Mouse (Mus musculus) urinary bladder, postnatal 10 days (tissue): ENCODE measurements around the gene Prdm16.

Source experiments
- DNase-seq: peaks from one replicate; pipeline ENCODE4 v3.0.0; 2022; ENCODE audit warnings: low spot score

Gene Prdm16

DNA sequence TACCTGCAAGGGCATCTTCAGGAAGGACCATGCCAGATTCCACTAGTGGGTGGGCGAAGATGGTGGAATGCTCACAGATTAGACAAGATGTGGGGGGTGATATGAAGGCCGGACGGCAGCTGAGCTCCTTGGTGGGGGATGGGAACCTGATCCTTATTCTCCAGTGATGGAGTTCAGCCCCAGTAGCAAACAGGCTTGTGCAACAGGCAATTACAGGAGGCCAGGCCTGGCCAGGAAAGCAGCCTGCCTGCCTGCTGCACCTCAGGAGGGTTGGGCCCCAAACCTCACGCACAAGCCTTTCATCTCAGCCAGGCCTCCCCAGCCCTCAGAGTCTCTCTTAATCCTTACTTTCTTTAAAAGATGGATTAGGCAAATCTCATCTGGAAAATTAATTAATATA, 124.9 kb downstream of the Prdm16 start:
- DNase-seq, result no peak

DNA sequence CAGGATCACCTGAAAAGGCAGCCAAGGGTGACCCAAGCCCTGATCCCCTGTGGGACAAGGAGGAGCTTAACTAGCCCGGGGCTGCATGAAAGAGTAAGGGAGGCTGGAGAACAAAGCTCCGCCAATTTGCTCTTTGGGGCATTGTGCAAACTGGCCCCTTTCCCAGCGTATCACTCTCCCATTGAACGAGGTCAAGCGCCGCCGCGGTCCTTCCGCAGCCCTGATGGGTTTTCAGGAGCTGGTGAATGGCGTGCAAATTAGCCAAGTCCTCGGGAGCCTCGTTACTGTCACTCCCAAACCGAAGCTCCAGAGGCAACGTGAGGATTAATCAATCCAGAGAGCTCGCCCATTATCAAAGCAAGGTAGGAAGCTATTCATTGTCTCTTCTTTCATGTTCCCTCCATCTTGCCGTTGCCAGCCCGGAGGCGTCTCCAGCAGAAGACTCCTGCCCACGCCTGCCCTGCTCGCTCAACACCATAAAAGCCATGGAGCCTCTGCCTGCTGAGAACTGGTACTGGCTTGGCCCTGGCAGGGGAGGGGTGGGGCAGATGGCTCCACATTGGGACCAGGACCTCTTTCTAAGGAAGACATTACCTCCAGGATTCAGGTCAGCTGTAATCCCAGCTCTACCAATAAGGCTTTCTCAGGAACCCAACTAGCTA, 129.8 kb downstream of the Prdm16 start:
- DNase-seq, result no peak

DNA sequence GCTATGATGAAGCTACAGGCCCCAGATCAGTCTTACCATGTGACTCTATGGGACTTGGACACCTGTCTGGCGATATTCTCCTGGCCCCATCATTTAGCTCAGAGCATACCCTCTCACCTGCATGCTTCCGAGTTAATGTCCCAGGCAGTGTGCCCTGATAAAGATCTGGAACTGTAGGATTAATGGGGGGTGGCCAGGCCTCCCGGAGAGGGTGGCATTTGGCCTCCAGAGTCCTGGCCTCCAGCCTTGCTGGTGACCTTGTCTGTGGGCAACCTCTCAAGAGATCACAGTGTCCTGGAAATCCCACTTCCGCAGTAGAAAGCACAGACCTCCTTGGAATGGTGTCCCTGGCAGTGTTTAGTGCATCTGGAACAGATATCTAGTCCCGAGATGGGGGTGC, 131.4 kb downstream of the Prdm16 start:
- no peak for DNase-seq

DNA sequence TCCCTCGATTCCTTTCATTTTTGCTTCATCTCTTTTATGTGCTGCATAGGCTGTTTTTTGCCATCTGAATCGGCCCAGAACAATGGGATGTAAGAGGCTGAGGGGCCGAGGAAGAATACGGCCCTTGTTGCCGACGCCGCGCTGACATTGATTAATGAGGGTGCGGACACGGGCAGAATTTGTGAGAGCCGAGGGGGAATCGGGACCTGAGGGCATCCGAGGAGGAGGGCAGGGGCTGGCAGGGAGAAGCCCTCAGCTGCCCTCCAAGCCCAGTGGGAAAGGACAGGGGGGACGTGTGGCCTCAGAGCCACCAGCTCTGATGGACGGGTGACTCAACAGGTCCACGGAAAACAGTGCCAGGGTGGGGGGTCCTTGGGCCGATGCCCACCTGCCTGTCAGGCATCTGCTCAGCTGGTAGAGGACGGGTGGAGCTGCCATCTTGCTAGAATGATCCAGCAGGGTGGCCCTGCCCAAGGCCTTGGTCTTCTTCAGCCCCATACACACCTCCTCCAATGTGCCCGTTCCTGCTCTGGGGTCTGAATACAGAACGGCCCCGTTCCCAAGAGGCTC, 133.3 kb downstream of the Prdm16 start:
- no peak for DNase-seq

DNA sequence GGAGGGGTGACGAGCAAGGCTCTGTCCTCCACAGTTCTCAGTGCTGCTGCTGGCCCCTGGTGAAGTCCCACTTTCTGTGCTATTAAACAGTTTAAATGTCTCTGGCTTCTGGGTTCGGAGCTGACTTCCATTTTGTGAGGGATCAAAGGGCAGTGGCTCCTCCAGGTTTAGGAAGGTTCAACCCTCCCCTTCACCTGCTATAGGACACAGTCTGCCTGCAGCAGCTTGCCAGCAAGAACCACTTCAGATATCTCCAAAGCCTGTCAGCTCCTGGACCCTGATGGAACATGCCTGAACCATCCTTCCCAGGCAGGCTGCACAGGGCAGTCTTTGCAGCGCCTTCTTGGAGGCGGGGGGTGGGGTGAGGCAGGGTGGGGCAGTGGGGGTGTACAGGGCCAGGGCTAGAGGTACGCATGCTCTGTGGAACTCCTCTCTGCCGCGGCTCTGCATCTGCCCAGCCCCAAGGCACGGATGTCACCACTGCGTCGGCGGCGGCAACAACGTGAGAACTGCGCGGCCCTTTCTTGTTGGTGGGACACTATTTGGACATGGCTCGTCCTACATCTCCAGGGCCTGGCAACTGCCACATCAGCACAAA, 134.2 kb downstream of the Prdm16 start:
- no peak for DNase-seq

DNA sequence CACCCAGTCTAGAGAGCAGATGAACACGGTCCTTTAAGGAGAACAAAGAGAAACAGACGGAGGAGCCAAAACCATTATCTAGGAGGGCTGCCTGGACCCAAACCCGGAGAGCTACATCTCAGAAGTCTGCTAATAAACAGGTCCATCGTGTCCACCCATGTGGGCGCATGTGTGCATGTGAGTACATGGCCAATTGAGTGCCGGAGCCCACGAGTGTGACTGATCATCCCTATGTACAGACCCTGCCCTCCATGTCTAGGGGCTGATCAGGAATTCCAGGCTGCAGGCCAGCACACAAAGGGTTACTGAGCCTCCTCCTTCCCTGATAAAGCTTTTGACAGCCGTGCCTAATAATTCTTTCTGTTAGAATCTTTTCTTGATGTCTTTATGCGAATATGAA, 136.0 kb downstream of the Prdm16 start:
- no peak for DNase-seq

DNA sequence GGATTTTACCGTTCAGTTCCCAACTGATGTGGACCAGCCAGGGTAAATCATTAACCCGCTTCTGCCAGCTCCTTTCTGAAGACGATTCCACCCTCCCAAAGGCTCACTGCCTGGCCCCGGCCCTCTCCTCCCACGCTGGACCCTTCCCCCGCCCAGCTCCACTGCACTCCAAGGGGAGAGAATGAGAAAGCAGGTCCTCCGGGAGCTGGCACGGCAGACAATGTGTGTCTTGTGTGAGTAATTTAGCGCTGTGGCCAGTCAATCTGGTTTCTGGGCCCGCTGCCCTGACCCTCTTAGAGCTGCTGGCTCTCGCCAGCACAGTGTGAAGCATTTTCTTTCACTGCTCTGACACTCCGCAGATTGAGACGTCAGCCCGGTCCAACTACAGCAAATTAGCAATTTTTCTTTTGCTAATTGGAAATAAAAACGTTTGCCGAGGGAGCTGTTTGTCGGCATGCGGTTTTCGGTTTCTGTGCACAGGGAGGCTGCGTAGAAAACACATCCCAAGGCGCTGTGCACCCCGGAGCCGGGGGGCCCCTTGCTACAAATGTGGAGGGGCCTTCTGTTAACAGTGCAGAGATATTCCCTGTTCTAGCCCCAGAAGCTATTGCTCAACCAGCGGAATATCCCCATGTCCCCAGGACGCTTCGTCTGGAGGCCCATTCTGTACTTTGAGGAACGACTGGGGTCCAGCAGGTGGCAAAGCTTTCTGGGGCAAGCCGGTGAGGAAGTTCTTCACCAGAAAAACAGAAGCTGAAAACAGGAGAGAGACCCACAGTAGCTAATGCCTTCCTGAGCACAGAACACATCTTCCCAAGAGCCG, 136.8 kb downstream of the Prdm16 start:
- DNase-seq, result no peak

DNA sequence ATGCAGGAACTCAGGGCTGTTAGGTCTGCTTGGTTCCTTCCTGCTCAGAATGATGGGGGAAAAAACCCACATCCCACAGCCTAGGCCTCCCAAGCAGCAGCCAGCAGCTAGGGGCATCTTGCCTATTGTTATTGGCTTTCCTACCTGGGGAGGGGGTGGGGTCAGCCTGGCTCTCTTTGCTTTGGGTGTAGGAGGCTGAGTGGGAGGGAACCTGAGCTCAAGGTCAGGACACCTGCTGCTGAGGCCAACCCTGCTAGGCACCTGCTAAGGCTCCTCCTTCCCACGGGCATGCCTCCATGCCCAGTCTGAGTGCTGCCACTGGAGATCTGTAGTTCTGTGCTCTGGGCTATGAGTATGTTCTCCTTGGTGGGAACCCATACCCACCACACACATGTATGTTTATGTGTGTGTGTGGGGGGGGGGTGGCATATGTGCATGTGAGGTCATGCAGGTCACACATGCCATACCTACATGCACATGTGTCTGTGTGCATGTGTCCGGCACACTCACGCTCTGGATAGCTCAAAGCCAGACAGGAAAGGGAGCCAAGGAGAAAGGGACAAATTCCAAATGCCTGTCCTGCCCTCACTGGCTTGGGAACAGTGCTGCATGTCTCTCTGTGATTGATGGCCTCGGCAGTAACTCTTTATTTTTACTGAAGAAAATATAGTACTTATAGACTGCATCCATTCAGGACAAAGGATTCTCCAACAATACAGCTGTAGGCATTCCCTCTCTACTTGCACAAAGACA, 139.1 kb downstream of the Prdm16 start:
- no peak for DNase-seq

DNA sequence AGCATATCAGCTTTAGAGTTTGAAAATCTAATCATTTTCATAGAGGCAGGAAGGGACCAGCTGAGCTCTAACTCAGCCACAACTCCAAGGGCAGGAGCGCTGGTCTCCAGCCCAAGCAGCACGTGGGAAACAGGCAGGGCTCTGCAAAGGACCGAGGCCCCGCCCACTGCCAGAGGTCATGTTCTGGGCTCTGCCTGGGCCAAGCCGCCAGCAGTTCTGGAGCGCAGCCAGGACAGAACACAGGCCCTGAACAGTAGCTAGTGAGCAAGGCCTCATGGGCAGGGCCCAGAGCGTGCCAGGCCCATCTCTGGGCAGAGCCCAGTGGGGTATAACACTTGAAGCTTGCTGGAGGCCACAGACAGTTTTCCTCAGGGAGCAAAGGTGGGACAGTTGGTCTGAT, 139.7 kb downstream of the Prdm16 start:
- peak; percentile 33 for DNase-seq

DNA sequence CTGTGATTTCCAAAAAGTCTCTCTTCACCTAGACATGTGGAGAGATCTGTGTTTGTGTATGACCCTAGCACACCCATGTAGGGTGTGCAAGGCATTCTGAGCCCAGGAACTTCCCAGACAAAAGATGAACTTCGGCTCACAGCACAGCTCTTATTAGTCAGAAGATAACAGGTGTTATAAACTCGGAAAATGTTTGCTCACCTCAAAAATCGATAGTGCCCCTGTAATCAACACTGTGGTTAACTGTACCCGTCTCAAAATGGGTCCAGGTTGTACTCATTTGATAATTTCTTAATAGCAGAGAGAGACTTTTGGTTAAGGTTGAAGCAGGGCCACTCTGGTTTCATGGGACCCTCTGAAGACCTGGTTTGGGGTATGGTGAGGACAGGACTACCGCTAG, 140.2 kb downstream of the Prdm16 start:
- no peak for DNase-seq

DNA sequence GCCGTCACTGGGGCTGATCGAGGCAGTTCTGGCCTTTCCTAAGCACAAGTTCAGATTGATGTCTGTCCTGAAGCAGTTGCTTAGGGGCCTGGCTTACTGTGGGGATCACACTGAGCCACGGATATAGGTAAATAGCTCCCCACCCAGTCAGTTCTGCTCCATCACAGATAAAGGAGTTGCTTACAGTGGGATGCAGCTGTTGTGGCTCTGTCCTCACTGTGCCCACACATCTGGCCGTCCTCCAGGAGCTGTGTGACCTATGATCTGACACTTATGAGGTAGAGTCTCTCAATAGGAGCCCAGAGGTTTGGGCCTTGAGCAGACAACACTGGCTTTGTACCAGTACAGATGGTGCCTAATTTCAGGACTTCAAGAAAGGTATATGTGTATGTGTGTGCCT, 142.7 kb downstream of the Prdm16 start:
- DNase-seq, result no peak

DNA sequence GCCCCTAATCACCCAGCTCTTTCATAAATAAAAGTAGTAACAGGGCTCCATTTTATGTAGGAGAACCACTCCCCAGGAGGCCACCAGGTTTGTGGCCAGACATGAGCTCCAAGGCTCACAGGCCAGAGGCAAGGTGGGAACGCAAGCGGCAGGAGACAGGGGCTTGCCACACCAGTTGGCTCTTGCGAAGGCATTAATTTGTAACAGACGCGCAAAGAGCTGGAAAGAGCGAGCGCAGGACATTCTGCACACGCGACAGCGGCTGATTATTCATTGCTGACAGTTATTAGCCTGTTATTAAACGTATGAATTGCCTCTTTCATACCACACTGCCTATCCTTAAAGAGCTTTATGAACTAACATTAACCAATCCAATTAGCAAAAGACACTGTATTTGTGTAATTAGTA, 144.0 kb downstream of the Prdm16 start:
- DNase-seq, result no peak

DNA sequence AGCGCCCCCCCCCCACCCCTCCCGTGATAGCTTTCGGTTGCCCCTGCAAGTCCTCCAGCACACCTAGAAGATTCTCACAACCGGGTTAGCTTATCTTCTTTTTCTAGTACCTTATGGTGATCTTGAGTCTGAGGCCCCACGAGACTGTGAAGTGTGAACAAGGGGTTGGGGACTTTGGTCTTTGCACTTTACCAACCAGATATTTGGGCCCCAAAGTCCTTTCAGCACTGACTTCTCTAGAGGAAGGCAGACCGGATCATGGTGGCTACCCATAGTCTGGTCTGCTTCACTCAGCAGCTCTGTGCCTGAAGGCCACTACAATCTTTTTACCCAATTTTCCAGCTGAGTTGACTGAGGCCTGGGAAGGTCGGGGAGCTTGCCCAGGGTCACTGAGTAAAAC, 144.4 kb downstream of the Prdm16 start:
- no peak for DNase-seq

DNA sequence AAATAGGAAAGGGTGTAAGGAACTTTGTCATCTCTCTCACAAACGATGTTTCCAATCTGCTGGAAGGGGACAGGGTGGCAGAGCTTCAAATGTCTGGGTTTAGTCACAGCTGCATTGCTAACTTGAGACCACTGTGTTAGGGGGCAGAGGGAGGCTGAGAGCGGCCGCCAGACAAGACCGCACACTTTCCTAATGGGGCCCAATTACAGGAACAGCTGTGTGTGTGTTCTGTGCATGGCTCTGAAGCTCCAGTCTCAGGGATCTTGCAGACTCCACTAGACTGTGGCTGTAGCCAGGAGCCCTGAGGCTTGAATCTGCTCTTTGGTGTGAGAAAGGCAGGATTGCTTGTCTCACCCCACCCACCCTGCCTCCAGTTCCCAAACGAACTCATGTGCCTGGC, 148.6 kb downstream of the Prdm16 start:
- DNase-seq, result no peak

DNA sequence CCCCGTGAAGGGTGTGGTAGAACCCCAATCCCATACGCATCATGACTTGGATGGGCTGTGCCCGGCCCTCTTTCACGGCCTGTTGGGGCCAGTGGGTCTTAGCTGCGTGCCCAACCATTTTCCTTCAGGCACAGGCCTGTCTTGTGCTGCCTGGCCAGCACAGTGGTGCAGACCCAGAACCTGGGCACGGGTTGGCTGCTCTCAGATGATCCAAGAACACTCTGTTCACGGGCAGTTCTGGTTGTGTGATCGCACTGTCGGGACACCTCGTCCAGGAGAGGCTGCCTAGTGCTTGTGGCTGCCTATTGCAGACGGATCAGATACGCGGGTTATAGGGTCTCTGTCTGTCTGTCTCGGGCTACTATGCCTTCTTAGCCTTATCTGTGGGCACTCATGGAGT, 154.0 kb downstream of the Prdm16 start:
- DNase-seq, result no peak

DNA sequence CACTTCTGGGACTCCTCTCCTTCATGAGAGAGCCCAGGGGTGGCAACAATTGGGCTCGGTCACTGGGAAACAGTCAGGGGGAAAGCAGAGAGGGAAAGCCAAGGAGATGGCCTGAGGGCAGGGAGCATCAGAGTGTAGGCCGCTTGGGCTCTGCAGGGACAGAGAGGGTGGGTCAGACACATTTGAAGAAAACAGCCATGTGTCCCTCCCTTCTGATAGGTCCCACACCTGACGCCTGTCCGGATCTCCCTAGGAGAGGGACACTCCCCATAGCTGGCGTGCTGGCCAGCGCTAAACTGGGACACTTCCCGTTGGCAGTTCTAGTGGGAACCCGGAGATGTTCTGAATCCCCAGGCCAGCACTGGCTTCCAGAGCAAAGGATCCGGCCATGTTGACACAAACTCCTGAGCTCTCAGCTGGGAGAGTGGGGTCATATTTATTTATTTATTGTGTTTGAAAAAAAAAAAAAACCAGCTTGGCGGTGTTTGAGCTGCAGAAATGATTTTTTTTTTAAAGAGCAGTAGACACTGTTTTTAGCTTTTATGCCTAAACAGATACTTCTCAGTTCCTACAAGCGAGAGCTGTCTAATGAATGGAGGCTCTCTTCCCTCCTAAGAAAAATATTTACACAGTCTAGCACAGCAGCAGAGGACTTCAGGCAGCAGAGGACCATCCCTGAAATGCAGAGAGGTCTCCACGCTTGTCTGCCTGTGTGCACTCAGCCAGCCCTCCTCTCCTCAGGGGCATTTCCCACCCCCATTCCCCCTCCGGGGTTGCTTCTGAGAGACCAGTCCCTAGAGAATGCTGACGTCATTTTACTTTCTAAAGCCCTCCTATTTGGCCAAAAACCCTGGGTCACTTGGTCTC, 154.7 kb downstream of the Prdm16 start:
- DNase-seq, result no peak

DNA sequence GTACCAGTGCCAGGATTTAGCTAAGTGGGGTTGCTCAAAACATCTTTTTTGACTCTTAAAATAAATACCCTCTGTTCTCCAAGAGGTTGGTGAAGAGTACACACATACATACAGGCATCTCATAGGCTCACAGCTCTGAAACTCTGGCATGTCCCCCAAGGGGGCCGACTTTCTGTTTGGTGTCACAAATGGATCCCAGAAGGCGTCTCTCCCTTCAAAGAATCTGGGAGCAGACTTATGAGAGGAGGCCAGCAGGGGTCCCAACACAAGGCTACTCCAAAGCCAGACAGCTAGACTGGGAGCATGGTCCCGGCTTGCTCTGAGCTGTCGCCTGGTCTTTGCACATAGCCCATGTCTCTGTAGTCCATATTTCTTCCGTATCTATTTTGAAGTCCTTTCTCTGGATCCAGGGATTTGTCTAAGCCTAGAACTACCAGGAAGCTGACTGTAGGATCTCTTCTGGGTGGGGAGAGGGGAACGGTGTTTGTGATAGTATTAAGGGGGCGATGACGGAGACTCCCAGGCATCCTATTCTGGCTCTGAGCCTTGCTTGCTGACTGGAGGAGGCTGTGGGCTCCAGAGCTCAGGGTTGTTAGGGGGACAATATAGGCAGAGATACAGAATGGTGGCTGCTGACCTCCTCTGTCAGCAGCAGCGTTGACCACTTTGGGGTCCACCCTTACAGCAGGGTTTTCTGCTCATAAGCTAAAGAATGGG, 156.0 kb downstream of the Prdm16 start:
- DNase-seq, result no peak

DNA sequence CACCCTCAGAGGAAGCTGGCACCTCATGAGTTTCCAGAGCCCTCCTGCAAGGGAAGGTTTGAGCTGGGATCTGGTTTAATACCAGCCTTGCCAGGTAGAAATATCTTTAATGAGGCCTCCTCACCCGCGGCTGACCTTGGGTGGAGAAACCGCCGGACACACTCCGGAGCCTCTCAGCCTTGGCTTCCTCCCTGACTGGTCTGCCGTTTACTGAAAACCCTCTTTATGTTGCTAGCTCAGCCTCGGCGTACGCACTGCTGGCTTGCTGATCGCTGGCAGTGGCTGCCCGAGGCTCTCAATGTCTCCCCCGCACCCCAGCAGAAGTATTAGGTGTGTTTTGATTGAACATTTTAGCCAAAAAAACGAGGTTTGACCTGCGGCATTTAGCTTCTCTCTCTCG, 156.5 kb downstream of the Prdm16 start:
- DNase-seq, result no peak

DNA sequence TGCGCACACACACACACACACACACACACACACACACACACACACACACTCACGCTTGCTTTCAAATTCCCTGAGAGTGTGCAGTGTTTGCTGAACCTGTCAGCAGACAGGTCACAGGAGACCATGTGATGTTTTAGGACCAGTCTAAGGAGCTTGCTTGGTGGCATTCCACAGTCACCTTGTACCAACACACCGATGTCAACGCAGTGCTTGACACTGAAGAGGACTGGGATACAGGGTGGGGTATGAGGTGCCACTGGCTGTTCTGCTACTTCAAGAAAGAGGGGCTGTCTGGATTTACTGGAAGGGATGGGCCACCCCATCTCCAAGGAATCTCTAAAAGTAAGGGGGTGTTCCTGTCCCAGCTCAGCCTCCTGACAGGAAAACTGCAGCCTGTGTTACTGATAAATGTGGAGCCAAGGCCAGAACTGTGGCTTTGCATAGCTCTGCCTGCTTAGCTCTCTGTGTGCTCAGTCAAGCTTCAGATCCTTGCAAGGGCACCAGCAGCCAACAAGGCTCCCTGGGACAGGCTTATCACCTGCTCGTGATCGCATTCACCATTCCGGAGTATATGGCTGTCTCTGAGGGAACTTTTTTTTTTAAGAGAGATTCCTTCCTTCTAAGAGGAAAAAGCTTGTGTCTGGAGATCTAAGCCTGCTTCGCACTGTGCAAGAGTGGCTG, 157.6 kb downstream of the Prdm16 start:
- DNase-seq, result no peak
